Mouse (Mus musculus): ENCODE measurements at regions not wholly inside any gene's neighbourhood (a gene's known extent, or its start where the extent isn't known, plus 50 kb on each side); places are given as distances from the start of the nearest gene placed in this dataset.
"Not testable (repeated sequence)": the region's sequence is repeated elsewhere in the genome, so short reads cannot be mapped to it uniquely, and the experiment has no call there.

DNA sequence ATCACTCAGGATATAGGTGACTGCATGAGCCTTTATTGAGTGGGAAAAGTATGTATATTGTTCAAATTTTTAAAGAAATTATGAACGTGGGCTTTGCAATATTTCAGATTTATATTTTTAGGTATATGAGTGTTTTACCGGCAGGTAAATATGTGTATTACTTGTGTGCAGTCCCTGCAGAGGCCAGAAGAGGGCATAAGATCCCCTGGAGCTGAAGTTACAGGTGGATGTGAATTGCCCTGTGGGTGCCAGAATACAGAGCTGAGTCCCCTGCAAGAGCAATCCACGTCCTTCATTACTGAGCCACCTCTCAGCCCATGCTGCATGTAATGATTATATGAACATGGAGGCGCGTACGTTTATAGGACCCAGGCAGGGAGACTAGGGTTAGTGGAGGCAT, 174.8 kb downstream of the Katnal1 start:
- Histone ChIP-seq H3K4me2 (no peak overlapping the region), H3K4me3 (ENCODE audit: low read depth, low read length) (no peak overlapping the region), H3K27me3 (ENCODE audit: control insufficient read depth, insufficient read depth, low read length) (no peaks in the 10 kb centered on the region), H3K4me1 (ENCODE audit: control insufficient read depth, insufficient read depth, low read length) (no peaks in the 10 kb centered on the region), H3K36me3 (ENCODE audit: control insufficient read depth, insufficient read depth, low read length) (no peaks in the 10 kb centered on the region), H3K27ac (ENCODE audit: low read depth, low read length) (no peak overlapping the region), H3K9me3 (ENCODE audit: control insufficient read depth, low read length) (peaks cover 3% of the 10 kb centered on the region; the same call in 1 of the 2 replicates), H3K9ac (ENCODE audit: low read length) (no peak overlapping the region)
- DNase-seq (ENCODE audit: low spot score, missing footprints): no peak
- WGBS: 95% methylated on average over 6 of the region's 6 CpGs
- ATAC-seq (ENCODE audit: low FRiP score): no peak

DNA sequence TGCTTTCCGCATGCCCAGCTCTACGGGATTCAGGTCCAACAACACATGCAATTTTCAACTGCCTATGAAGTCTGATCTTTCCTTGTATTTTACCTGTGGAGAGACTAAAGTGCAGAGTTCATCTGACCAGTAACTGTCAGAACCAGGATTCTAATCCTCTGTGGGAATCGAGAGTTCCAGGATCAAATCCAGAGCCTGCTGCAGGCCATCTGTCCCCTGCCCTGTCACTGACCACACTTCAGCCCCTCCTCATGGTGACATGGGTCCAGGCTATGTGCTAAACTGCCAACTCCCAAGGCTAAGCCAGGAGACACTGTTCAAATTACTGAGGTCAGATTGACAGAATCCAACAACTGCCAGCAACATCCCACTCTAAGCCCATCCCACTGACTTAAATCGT, 175.7 kb downstream of the Katnal1 start:
- H3K36me3 ChIP-seq (ENCODE audit: control insufficient read depth, insufficient read depth, low read length): no peaks in the 10 kb centered on the region
- WGBS: 91% methylated on average over 4 of the region's 4 CpGs

DNA sequence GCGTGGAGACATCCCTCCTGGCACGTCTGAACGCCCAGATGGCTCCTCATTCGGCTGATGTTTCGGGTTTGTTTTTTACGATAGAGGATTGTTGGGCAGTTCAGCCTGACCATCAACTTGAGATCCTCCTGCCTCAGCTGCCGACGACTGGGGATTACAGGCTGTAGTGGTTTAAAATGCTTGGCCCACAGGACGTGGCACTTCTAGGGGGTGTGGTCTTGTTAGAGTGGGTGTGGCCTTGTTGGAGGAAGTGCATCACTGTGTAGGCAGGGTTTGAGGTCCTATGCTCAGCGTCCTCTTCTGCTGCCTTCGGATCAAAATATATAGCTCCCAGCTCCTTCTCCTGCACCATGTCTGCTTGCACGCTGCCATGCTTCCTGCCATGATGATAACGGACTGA, 177.1 kb downstream of the Katnal1 start:
- Histone ChIP-seq H3K27ac (ENCODE audit: low read depth, low read length) (no peak overlapping the region), H3K9me3 (ENCODE audit: control insufficient read depth, low read length) (peaks cover 3% of the 10 kb centered on the region; the same call in 1 of the 2 replicates), H3K4me3 (ENCODE audit: low read depth, low read length) (no peak overlapping the region), H3K9ac (ENCODE audit: low read length) (no peak overlapping the region), H3K27me3 (ENCODE audit: control insufficient read depth, insufficient read depth, low read length) (no peaks in the 10 kb centered on the region), H3K4me2 (no peak overlapping the region), H3K4me1 (ENCODE audit: control insufficient read depth, insufficient read depth, low read length) (no peaks in the 10 kb centered on the region), H3K36me3 (ENCODE audit: control insufficient read depth, insufficient read depth, low read length) (no peaks in the 10 kb centered on the region)
- WGBS: 93% methylated on average over 13 of the region's 13 CpGs
- ATAC-seq (ENCODE audit: low FRiP score): no peak
- no peak for DNase-seq (ENCODE audit: low spot score, missing footprints)

More for the DNA sequence above, 175.7 kb downstream of the Katnal1 start:
- no peak for DNase-seq (ENCODE audit: low spot score, missing footprints)
- Histone ChIP-seq H3K4me3 (ENCODE audit: low read depth, low read length) (no peak overlapping the region), H3K4me1 (ENCODE audit: control insufficient read depth, insufficient read depth, low read length) (no peaks in the 10 kb centered on the region), H3K9me3 (ENCODE audit: control insufficient read depth, low read length) (peaks cover 3% of the 10 kb centered on the region; the same call in 1 of the 2 replicates), H3K27me3 (ENCODE audit: control insufficient read depth, insufficient read depth, low read length) (no peaks in the 10 kb centered on the region), H3K27ac (ENCODE audit: low read depth, low read length) (no peak overlapping the region), H3K9ac (ENCODE audit: low read length) (no peak overlapping the region), H3K4me2 (no peak overlapping the region)
- ATAC-seq (ENCODE audit: low FRiP score): no peak

DNA sequence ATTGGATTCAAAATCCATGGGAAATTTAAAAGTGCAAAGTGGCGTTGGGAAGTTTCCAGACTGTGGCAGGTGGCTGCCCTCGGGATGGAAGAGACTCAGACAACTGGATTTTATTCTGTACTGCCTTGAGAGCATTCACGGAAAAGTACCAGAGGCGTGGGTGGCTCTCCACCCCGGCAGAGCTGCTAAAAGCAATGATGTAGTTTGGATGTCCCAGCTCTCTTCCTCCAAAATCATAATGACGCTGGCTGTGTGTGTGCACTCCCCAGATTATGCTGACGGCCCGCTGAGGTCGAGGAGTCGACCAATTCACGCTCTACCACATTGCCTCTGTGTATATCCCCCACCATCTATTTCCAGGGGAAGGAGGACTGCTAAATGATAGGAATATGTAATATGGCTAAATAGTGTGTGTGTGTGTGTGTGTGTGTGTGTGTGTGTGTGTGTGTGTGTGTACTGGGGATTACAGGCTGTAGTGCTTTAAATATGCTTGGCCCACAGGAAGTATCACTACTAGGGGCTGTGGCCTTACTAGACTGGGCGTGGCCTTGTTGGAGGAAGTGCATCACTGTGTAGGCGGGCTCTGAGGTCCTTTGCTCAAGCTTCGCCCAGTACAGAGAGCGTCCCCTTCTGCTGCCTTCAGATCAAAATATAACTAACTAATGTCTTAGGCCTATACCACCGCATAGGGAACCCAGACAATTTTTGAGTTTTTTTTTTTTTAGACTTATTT, 179.0 kb downstream of the Katnal1 start:
- H3K4me3 ChIP-seq (ENCODE audit: low read depth, low read length): no peak overlapping the region
- 92% methylated on average over 16 of the region's 16 CpGs for WGBS
- no peaks in the 10 kb centered on the region for H3K27me3 ChIP-seq (ENCODE audit: control insufficient read depth, insufficient read depth, low read length)
- no peak overlapping the region for H3K27ac ChIP-seq (ENCODE audit: low read depth, low read length)
- no peaks in the 10 kb centered on the region for H3K4me1 ChIP-seq (ENCODE audit: control insufficient read depth, insufficient read depth, low read length)
- H3K4me2 ChIP-seq: no peak overlapping the region
- no peak for DNase-seq (ENCODE audit: low spot score, missing footprints)
- H3K9ac ChIP-seq (ENCODE audit: low read length): no peak overlapping the region
- no peaks in the 10 kb centered on the region for H3K9me3 ChIP-seq (ENCODE audit: control insufficient read depth, low read length)
- no peaks in the 10 kb centered on the region for H3K36me3 ChIP-seq (ENCODE audit: control insufficient read depth, insufficient read depth, low read length)
- ATAC-seq (ENCODE audit: low FRiP score): no peak

DNA sequence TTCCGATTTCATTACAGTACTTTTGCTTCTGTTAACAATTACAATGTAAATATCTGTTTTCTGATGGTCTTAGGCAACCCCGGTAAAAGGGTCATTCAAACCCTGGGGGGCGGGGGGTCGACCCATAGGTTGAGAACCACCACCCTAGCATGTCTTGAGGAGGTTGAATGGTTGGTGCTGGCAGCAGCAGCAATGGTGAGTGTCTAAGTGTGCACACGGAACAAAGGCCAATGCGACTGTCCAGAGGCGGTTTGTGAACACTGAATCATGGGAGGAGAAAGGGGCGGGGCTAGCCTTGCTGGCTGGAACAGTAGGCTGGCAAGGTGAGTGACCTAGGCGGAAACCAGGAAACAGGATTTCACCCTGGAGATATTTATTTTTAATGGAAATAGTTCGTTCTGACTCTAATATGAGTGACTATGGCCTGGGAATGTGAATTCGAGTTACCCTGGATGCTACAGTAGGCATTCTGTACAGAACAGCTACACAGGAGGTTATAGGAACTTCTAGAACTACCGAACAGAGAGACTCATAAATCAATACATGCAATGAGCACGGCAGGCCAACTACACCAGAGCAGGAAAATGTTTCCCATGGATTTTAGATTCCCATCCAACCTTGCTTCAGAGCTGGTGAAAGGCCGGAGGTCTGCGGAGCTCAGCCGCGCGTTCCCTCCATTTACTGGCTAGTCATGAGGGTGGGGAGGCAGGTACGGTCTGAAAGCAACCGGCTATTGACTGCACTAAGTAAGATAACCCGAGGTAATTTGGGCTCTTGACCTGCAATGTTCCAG, 181.0 kb downstream of the Katnal1 start:
- no peaks in the 10 kb centered on the region for H3K27me3 ChIP-seq (ENCODE audit: control insufficient read depth, insufficient read depth, low read length)
- WGBS: 89% methylated on average over 21 of the region's 21 CpGs
- H3K27ac ChIP-seq (ENCODE audit: low read depth, low read length): no peak overlapping the region
- DNase-seq (ENCODE audit: low spot score, missing footprints): no peak
- H3K36me3 ChIP-seq (ENCODE audit: control insufficient read depth, insufficient read depth, low read length): no peaks in the 10 kb centered on the region
- no peak for ATAC-seq (ENCODE audit: low FRiP score)
- H3K4me3 ChIP-seq (ENCODE audit: low read depth, low read length): no peak overlapping the region
- H3K4me1 ChIP-seq (ENCODE audit: control insufficient read depth, insufficient read depth, low read length): no peaks in the 10 kb centered on the region
- no peak overlapping the region for H3K4me2 ChIP-seq
- H3K9ac ChIP-seq (ENCODE audit: low read length): no peak overlapping the region
- H3K9me3 ChIP-seq (ENCODE audit: control insufficient read depth, low read length): no peaks in the 10 kb centered on the region

DNA sequence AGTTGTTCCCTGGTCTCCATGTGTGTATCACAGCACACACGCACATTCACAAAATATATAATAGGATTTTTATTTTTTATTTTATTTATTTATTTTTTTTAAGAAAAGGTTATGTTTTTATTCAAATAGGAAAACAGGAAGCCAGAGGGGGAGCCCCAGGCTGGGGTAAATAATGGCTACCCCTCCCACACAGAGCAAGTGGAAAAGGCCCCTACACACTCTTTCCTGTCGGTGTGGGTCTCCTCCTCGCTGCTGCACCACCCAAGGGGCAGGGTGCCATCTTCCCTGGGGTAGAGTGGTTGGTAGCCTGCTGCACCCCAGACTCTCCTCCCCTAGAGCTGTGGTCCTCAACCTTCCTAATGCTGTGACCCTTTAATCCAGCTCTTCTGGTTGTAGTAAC, 181.6 kb downstream of the Katnal1 start:
- H3K9ac ChIP-seq (ENCODE audit: low read length): no peak overlapping the region
- 87% methylated on average over 3 of the region's 3 CpGs for WGBS
- no peak overlapping the region for H3K27ac ChIP-seq (ENCODE audit: low read depth, low read length)
- no peaks in the 10 kb centered on the region for H3K36me3 ChIP-seq (ENCODE audit: control insufficient read depth, insufficient read depth, low read length)
- H3K4me3 ChIP-seq (ENCODE audit: low read depth, low read length): no peak overlapping the region
- H3K9me3 ChIP-seq (ENCODE audit: control insufficient read depth, low read length): no peaks in the 10 kb centered on the region
- no peak for DNase-seq (ENCODE audit: low spot score, missing footprints)
- no peaks in the 10 kb centered on the region for H3K4me1 ChIP-seq (ENCODE audit: control insufficient read depth, insufficient read depth, low read length)
- H3K4me2 ChIP-seq: no peak overlapping the region
- H3K27me3 ChIP-seq (ENCODE audit: control insufficient read depth, insufficient read depth, low read length): no peaks in the 10 kb centered on the region
- ATAC-seq (ENCODE audit: low FRiP score): no peak

DNA sequence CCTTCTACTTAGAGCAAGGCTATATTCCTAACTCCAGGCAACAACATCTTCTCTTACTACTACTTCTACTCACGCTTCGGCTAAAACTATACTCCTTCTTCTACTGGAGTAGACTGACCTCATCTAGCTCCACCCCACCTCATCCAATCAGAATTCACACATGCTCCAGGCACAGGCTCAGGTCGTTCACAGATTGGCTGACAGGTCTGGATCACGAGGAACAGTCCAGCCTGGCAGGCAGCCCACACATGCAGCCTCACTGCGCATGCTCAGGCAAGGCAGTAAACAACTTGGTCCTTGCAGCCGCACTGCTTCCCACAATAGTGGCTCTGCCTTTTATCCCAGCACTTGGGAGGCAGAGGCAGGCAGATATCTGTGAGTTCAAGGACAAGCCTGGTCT, 182.4 kb downstream of the Katnal1 start:
- H3K36me3 ChIP-seq (ENCODE audit: control insufficient read depth, insufficient read depth, low read length); H3K9me3 ChIP-seq (ENCODE audit: control insufficient read depth, low read length); H3K27me3 ChIP-seq (ENCODE audit: control insufficient read depth, insufficient read depth, low read length); H3K4me3 ChIP-seq (ENCODE audit: low read depth, low read length); H3K9ac ChIP-seq (ENCODE audit: low read length); H3K4me2 ChIP-seq; ATAC-seq (ENCODE audit: low FRiP score); DNase-seq (ENCODE audit: low spot score, missing footprints); H3K27ac ChIP-seq (ENCODE audit: low read depth, low read length); H3K4me1 ChIP-seq (ENCODE audit: control insufficient read depth, insufficient read depth, low read length): not testable (repeated sequence)
- 85% methylated on average over 6 of the region's 6 CpGs for WGBS

DNA sequence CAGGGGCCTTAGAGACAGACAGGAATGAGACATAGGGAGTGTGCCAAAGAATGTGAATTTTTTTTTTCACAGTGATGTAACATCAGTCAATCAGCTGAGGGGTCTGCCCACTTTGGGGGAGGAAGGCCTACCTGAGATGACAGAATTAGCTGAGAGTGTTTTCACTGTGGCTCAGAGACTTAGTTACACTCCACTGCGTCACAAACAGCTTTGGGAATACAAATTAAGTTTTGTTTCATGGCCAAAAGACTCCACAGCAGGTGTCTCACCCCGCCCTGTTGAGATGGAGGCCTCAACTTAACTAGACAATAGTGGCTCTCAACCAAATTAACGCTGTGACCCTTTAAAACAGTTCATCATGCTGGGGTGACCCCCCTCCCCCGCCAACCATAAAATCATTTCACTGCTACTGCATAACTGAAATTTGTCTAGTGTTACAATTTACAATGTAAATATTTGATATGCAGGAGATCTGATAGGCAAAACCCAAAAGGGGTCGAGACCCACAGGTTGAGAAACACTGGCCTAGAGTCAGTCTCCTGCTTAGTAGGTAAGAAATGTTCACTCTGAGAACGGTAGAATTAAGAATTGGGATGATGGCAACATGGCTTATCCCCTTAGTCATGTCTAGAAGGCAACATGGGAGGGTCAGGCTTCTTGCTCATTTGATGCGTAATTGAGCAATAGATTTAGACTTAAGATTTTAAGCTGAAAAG, 184.3 kb downstream of the Katnal1 start:
- H3K36me3 ChIP-seq (ENCODE audit: control insufficient read depth, insufficient read depth, low read length): no peaks in the 10 kb centered on the region
- H3K9ac ChIP-seq (ENCODE audit: low read length): no peak overlapping the region
- WGBS: 76% methylated on average over 7 of the region's 7 CpGs
- H3K4me1 ChIP-seq (ENCODE audit: control insufficient read depth, insufficient read depth, low read length): no peaks in the 10 kb centered on the region
- no peaks in the 10 kb centered on the region for H3K27me3 ChIP-seq (ENCODE audit: control insufficient read depth, insufficient read depth, low read length)
- ATAC-seq (ENCODE audit: low FRiP score) (no peak), DNase-seq (ENCODE audit: low spot score, missing footprints) (no peak)
- no peaks in the 10 kb centered on the region for H3K9me3 ChIP-seq (ENCODE audit: control insufficient read depth, low read length)
- H3K4me2 ChIP-seq: no peak overlapping the region
- H3K27ac ChIP-seq (ENCODE audit: low read depth, low read length): no peak overlapping the region
- H3K4me3 ChIP-seq (ENCODE audit: low read depth, low read length): no peak overlapping the region
